Comparison of ENCODE assay signal across 17 mouse cellular contexts in genomic region chrX:107298761-107299160, GRCm38 (mm10). TPM values are rescaled to one million over a fixed set of nuclear protein-coding genes. Genes with fewer than 3 reads are reported as not detected.
"Had no signal": no experiment of that assay in that cellular context is flagged by ENCODE, and none has a peak within 500 bp of the region (broad histone marks: within the 10 kb centered on the region; RNA-seq: fewer than 3 reads in every experiment).

No protein-coding gene starts in this region.

- DNase-seq: kidney, adult 9 months; kidney, postnatal 14 days; kidney, postnatal 4 days; liver; lung, adult 18-20 months; lung, postnatal 10 days; lung, postnatal 36 days; right cerebral cortex, adult 18-20 months; right cerebral cortex, postnatal 14 days; spleen, adult 18-20 months; thymus, adult 18-20 months; thymus, postnatal 36 days had no signal

- ATAC-seq: liver, embryonic 12.5 days; midbrain, embryonic 16.5 days had no signal

RNA-seq across cellular contexts. Expression of gene Gpr174, which starts 43.1 kb away (rescaled TPM):
- total RNA-seq: layer of hippocampus, adult 18-20 months; layer of hippocampus, postnatal 14 days; left cerebral cortex, postnatal 14 days had no signal
